Mouse (Mus musculus) heart, embryonic 16.5 days (tissue): ENCODE data around the gene Sirt2. TPM values are rescaled to one million over a fixed set of nuclear protein-coding genes. Genes with fewer than 3 reads are reported as not detected.
A peak's percentile ranks its signal among the peaks of the same experiment; 100 is the strongest.

ENCODE experiments used
- ATAC-seq: fragments of 200-750 bp; cut with Nextera tagmentation; replicated peaks from 2 replicates; pipeline ENCODE4 v1.8.0; 2017; ENCODE audit warnings: moderate number of reproducible peaks; ENCODE audit not compliant: insufficient read depth, low FRiP score; ENCODE audit errors: extremely low read depth
- H3K27ac ChIP-seq: fragments of 300-500 bp; sonication (generic); 2 replicates; pipeline ENCODE4 v1.5.1; 2014; ENCODE audit warnings: mild to moderate bottlenecking, low read length, control low read depth, moderate library complexity
- H3K27me3 ChIP-seq: fragments of 300-500 bp; sonication (generic); 2 replicates; pipeline ENCODE4 v1.6.1; 2014; ENCODE audit warnings: low read length, mixed read lengths; ENCODE audit not compliant: control insufficient read depth, insufficient read depth
- H3K36me3 ChIP-seq: fragments of 300-500 bp; sonication (generic); 2 replicates; pipeline ENCODE4 v1.6.1; 2014; ENCODE audit not compliant: control insufficient read depth, insufficient read depth
- H3K4me1 ChIP-seq: fragments of 300-500 bp; sonication (generic); 2 replicates; pipeline ENCODE4 v1.6.1; 2014; ENCODE audit warnings: low read length, mixed read lengths; ENCODE audit not compliant: control insufficient read depth, insufficient read depth
- H3K4me2 ChIP-seq: fragments of 300-500 bp; sonication (generic); 2 replicates; pipeline ENCODE4 v1.6.1; 2014; ENCODE audit warnings: low read depth, mild to moderate bottlenecking, control low read depth, low read length
- H3K4me3 ChIP-seq: fragments of 300-500 bp; sonication (generic); 2 replicates; pipeline ENCODE4 v1.5.1; 2014; ENCODE audit warnings: mild to moderate bottlenecking, control low read depth, low read length
- H3K9ac ChIP-seq: fragments of 300-500 bp; sonication (generic); 2 replicates; pipeline ENCODE4 v1.6.1; 2014; ENCODE audit warnings: low read length, control low read depth
- H3K9me3 ChIP-seq: fragments of 300-500 bp; sonication (generic); replicated peaks from 2 replicates; pipeline ENCODE4 v1.6.1; 2016; ENCODE audit warnings: low read length; ENCODE audit not compliant: control insufficient read depth
- WGBS: fragments of 180-500 bp; shearing (Covaris S2); extraction: QIAGEN DNeasy Blood & Tissue Kit; methylation state at CpG from one replicate; pipeline ENCODE4 v1.1.7; 2014; 5-methylcytosine and 5-hydroxymethylcytosine counted together
- polyA plus RNA-seq: library from polyadenylated mRNA; unstranded; fragments of >200 nt; fragmentation: Nextera tagmentation; extraction: Ambion mirVana; gene quantifications from 2 replicates; pipeline ENCODE4 v1.2.1, GENCODE M21; 2015

Sirt2 gene
- 60.4 and 65.1 TPM in 2 replicates for polyA plus RNA-seq

GRCm38 (mm10) chr7:28766173-28766879 lies at the start of gene Sirt2:
TSS of gene Sirt2 (plus strand) at chr7:28766735.
- Histone ChIP-seq H3K27me3 (no peaks in the 10 kb centered on the region), H3K4me2 (peak within 1 kb of the TSS; percentile 89), H3K9ac (peak within 1 kb of the TSS; percentile 87), H3K9me3 (no peaks in the 10 kb centered on the region), H3K36me3 (peaks cover 8% of the 10 kb centered on the region), H3K27ac (peak within 1 kb of the TSS; percentile 25; the same call in 1 of the 2 replicates), H3K4me1 (peaks cover 15% of the 10 kb centered on the region), H3K4me3 (peak within 1 kb of the TSS; percentile 90)
- WGBS = under 1% methylated on average over 45 of the region's 45 CpGs
- ATAC-seq = peak; percentile 98

GRCm38 (mm10) chr7:28717726-28718125 lies 48.8 kb upstream of the Sirt2 start:
- H3K4me2 ChIP-seq = no peak overlapping the region
- H3K9me3 ChIP-seq = no peaks in the 10 kb centered on the region
- no peaks in the 10 kb centered on the region for H3K27me3 ChIP-seq
- H3K4me1 ChIP-seq = peaks cover 9% of the 10 kb centered on the region
- H3K4me3 ChIP-seq = no peak overlapping the region
- no peaks in the 10 kb centered on the region for H3K36me3 ChIP-seq
- ATAC-seq = no peak
- no peak overlapping the region for H3K9ac ChIP-seq
- no peak overlapping the region for H3K27ac ChIP-seq
- WGBS = 76% methylated on average over 10 of the region's 10 CpGs

- Histone ChIP-seq H3K9me3 (no peaks in the 10 kb centered on the region; the same call in 1 of the 2 replicates), H3K4me2 (no peak overlapping the region), H3K4me1 (peaks cover 9% of the 10 kb centered on the region), H3K36me3 (no peaks in the 10 kb centered on the region), H3K27me3 (no peaks in the 10 kb centered on the region), H3K27ac (no peak overlapping the region), H3K4me3 (no peak overlapping the region), H3K9ac (no peak overlapping the region)
- WGBS = 28% methylated on average over 4 of the region's 4 CpGs
- ATAC-seq = no peak
Measured at GRCm38 (mm10) chr7:28719159-28719558, 47.4 kb upstream of the Sirt2 start.

GRCm38 (mm10) chr7:28719650-28720049 lies 46.9 kb upstream of the Sirt2 start:
- WGBS = 62% methylated on average over 2 of the region's 2 CpGs
- Histone ChIP-seq H3K4me3 (no peak overlapping the region), H3K4me2 (no peak overlapping the region), H3K27me3 (no peaks in the 10 kb centered on the region), H3K36me3 (0 out of 2 replicates have a peak, but pooled peaks cover 5% of the 10 kb centered on the region), H3K4me1 (peaks cover 6% of the 10 kb centered on the region), H3K9ac (no peak overlapping the region), H3K27ac (no peak overlapping the region), H3K9me3 (no peaks in the 10 kb centered on the region; the same call in none of the 2 replicates)
- no peak for ATAC-seq

- 72% methylated on average over 3 of the region's 3 CpGs for WGBS
- H3K4me2 ChIP-seq = no peak overlapping the region
- H3K4me3 ChIP-seq = no peak overlapping the region
- H3K9me3 ChIP-seq = no peaks in the 10 kb centered on the region; the same call in none of the 2 replicates
- H3K9ac ChIP-seq = no peak overlapping the region
- 0 out of 2 replicates have a peak, but pooled peaks cover 5% of the 10 kb centered on the region for H3K36me3 ChIP-seq
- H3K27ac ChIP-seq = no peak overlapping the region
- no peaks in the 10 kb centered on the region for H3K27me3 ChIP-seq
- H3K4me1 ChIP-seq = no peaks in the 10 kb centered on the region; the same call in 1 of the 2 replicates
- no peak for ATAC-seq
Measured at GRCm38 (mm10) chr7:28720753-28721537, 45.6 kb upstream of the Sirt2 start.

GRCm38 (mm10) chr7:28722079-28722478 lies 44.5 kb upstream of the Sirt2 start:
- Histone ChIP-seq H3K9me3 (no peaks in the 10 kb centered on the region; the same call in none of the 2 replicates), H3K4me3 (no peak overlapping the region), H3K27ac (no peak overlapping the region), H3K27me3 (no peaks in the 10 kb centered on the region), H3K4me1 (peaks cover 2% of the 10 kb centered on the region; the same call in 1 of the 2 replicates), H3K4me2 (no peak overlapping the region), H3K9ac (no peak overlapping the region), H3K36me3 (0 out of 2 replicates have a peak, but pooled peaks cover 5% of the 10 kb centered on the region)
- WGBS = 90% methylated on average over 7 of the region's 7 CpGs
- no peak for ATAC-seq

GRCm38 (mm10) chr7:28724613-28725012 lies 41.9 kb upstream of the Sirt2 start:
- no peak overlapping the region for H3K4me3 ChIP-seq
- H3K9ac ChIP-seq = no peak overlapping the region
- H3K27me3 ChIP-seq = no peaks in the 10 kb centered on the region
- no peaks in the 10 kb centered on the region; the same call in none of the 2 replicates for H3K9me3 ChIP-seq
- H3K27ac ChIP-seq = no peak overlapping the region
- H3K4me2 ChIP-seq = no peak overlapping the region
- 0 out of 2 replicates have a peak, but pooled peaks cover 2% of the 10 kb centered on the region for H3K4me1 ChIP-seq
- ATAC-seq = no peak
- 0 out of 2 replicates have a peak, but pooled peaks cover 5% of the 10 kb centered on the region for H3K36me3 ChIP-seq
- 93% methylated on average over 2 of the region's 2 CpGs for WGBS

GRCm38 (mm10) chr7:28726600-28726999 lies 39.9 kb upstream of the Sirt2 start:
- no peak; the same call in 1 of the 2 replicates for ATAC-seq
- Histone ChIP-seq H3K4me2 (peak overlapping the region; percentile 21; the same call in 1 of the 2 replicates), H3K4me1 (0 out of 2 replicates have a peak, but pooled peaks cover 2% of the 10 kb centered on the region), H3K36me3 (0 out of 2 replicates have a peak, but pooled peaks cover 11% of the 10 kb centered on the region), H3K27me3 (no peaks in the 10 kb centered on the region), H3K27ac (no peak overlapping the region), H3K9ac (no peak overlapping the region), H3K9me3 (peaks cover 8% of the 10 kb centered on the region), H3K4me3 (no peak overlapping the region)
- WGBS = 10% methylated on average over 14 of the region's 14 CpGs
